In genomic region chr19:24279706-24280600, GRCm38 (mm10) we compare ENCODE assay signal across 8 mouse cellular contexts. TPM values are rescaled to one million over a fixed set of nuclear protein-coding genes. Genes with fewer than 3 reads are reported as not detected.
DNase-seq lines count a peak whose midpoint lies in the region; ATAC-seq and TF ChIP-seq lines count a peak whose summit lies in the region.

No protein-coding gene starts in this region.

- under 1% methylated on average over 77 of the region's 78 CpGs for WGBS in hindbrain, postnatal 0 days

- ATAC-seq in hindbrain, postnatal 0 days: peak; percentile 80

- no peaks in the 10 kb centered on the region for H3K27me3 ChIP-seq in hindbrain, postnatal 0 days (ENCODE audit: insufficient read depth, low read length)
- no peaks in the 10 kb centered on the region for H3K27me3 ChIP-seq in megakaryocyte, embryonic 14.5 days (replicated peaks)

- no peaks in the 10 kb centered on the region; the same call in 1 of the 2 replicates for H3K36me3 ChIP-seq in hindbrain, postnatal 0 days (ENCODE audit: insufficient read depth, low read length)
- peaks cover 25% of the 10 kb centered on the region for H3K36me3 ChIP-seq in megakaryocyte, embryonic 14.5 days (replicated peaks; ENCODE audit: low read length)

- TF ChIP-seq CTCF in gastrocnemius, adult 2 months (IDR thresholded peaks at IDR 0.05): peak; percentile 78
- peak; percentile 39 for TF ChIP-seq CTCF in hindbrain, postnatal 0 days (IDR thresholded peaks at IDR 0.05; ENCODE audit: low read depth)

- H3K27ac ChIP-seq in gastrocnemius, adult 2 months: peak overlapping the region; percentile 97
- peak overlapping the region; percentile 84 for H3K27ac ChIP-seq in hindbrain, postnatal 0 days

- H3K4me2 ChIP-seq in hindbrain, postnatal 0 days (ENCODE audit: low read depth, low read length): peak overlapping the region; percentile 81

- 0 out of 2 replicates have a peak, but pooled peaks cover 7% of the 10 kb centered on the region for H3K4me1 ChIP-seq in hindbrain, postnatal 0 days (ENCODE audit: insufficient read depth, low read length)
- H3K4me1 ChIP-seq in megakaryocyte, embryonic 14.5 days: peaks cover 45% of the 10 kb centered on the region

- peak overlapping the region; percentile 67 for H3K9ac ChIP-seq in hindbrain, postnatal 0 days (replicated peaks; ENCODE audit: low read length)

- peak overlapping the region; percentile 90 for H3K4me3 ChIP-seq in gastrocnemius, adult 2 months
- peak overlapping the region; percentile 66 for H3K4me3 ChIP-seq in hindbrain, postnatal 0 days (ENCODE audit: low read length)
- peak overlapping the region; percentile 95 for H3K4me3 ChIP-seq in megakaryocyte, embryonic 14.5 days (replicated peaks)

- intact Hi-C loops in gastrocnemius, adult 2 months (cut with DNase I): loop anchor here (2.0 to 10.0 kb wide), 3 partner anchors 315 to 593 kb away; partner anchors contain the start of gene Ptar1

- DNase-seq in ZHBTc4 (ENCODE audit: low read depth, low spot score): peak; percentile 93
- DNase-seq in cerebellum, postnatal 4 days (ENCODE audit: low spot score in 2 of 2): peak; percentile 53 to 83
- peak; percentile 90 for DNase-seq in gastrocnemius, adult 2 months
- DNase-seq in hindbrain, postnatal 0 days (ENCODE audit: low spot score): peak; percentile 94
- peak; percentile 56 to 66 for DNase-seq in left cerebral cortex, adult 8-10 months (ENCODE audit: low spot score in 2 of 2)
- peak; percentile 64 to 76 for DNase-seq in right cerebral cortex, adult 2 months (ENCODE audit: low spot score in 2 of 2)
- DNase-seq in urinary bladder, postnatal 36 days (ENCODE audit: low spot score in 2 of 2): peak; percentile 74 to 75

- no peaks in the 10 kb centered on the region for H3K9me3 ChIP-seq in hindbrain, postnatal 0 days (ENCODE audit: low read length)
- H3K9me3 ChIP-seq in megakaryocyte, embryonic 14.5 days: peaks cover 5% of the 10 kb centered on the region

RNA-seq across cellular contexts. Expression of gene Fxn, which starts 0.5 kb away (rescaled TPM):
- total RNA-seq in gastrocnemius, adult 2 months (2021): 10 to 100 TPM; 19.7 to 19.8 TPM
- 28.5 and 30.4 TPM in 2 replicates for total RNA-seq in hindbrain, postnatal 0 days (2014; rRNA removed)
- polyA plus RNA-seq in hindbrain, postnatal 0 days (2015; fragmentation: Nextera tagmentation; extraction: Ambion mirVana): 43.8 and 47.7 TPM in 2 replicates
- total RNA-seq in left cerebral cortex, adult 8-10 months (2022): 1 to 10 TPM; 6.2 to 9.0 (median 7.8) TPM
- 35.9 and 43.3 TPM in 2 replicates for polyA plus RNA-seq in megakaryocyte, embryonic 14.5 days (2012; ENCODE audit: insufficient read depth, low replicate concordance)

RNA-seq across cellular contexts. Expression of gene Tjp2, which starts 55.1 kb away (rescaled TPM):
- 1 to 10 TPM; 3.5 to 4.9 TPM for total RNA-seq in gastrocnemius, adult 2 months (2021)
- total RNA-seq in hindbrain, postnatal 0 days (2014; rRNA removed): 15.8 and 20.3 TPM in 2 replicates
- 13.9 and 15.0 TPM in 2 replicates for polyA plus RNA-seq in hindbrain, postnatal 0 days (2015; fragmentation: Nextera tagmentation; extraction: Ambion mirVana)
- total RNA-seq in left cerebral cortex, adult 8-10 months (2022): 10 to 100 TPM; 22.2 to 25.1 (median 23.3) TPM
- 1.2 and 8.9 TPM in 2 replicates for polyA plus RNA-seq in megakaryocyte, embryonic 14.5 days (2012; ENCODE audit: insufficient read depth, low replicate concordance)

Comparison
In these comparisons a context has a peak if more than half of its experiments do, and no peak if none do; other contexts are left out.
1. Peak in every context shown above with its lines: DNase-seq, ATAC-seq, H3K4me3 ChIP-seq and H3K27ac ChIP-seq.